Mouse (Mus musculus): Measurements from ENCODE around the gene Yif1a. TPM values are rescaled to one million over a fixed set of nuclear protein-coding genes. Genes with fewer than 3 reads are reported as not detected.

Yif1a gene
- total RNA-seq, 1 experiment = 84.4 TPM

DNA sequence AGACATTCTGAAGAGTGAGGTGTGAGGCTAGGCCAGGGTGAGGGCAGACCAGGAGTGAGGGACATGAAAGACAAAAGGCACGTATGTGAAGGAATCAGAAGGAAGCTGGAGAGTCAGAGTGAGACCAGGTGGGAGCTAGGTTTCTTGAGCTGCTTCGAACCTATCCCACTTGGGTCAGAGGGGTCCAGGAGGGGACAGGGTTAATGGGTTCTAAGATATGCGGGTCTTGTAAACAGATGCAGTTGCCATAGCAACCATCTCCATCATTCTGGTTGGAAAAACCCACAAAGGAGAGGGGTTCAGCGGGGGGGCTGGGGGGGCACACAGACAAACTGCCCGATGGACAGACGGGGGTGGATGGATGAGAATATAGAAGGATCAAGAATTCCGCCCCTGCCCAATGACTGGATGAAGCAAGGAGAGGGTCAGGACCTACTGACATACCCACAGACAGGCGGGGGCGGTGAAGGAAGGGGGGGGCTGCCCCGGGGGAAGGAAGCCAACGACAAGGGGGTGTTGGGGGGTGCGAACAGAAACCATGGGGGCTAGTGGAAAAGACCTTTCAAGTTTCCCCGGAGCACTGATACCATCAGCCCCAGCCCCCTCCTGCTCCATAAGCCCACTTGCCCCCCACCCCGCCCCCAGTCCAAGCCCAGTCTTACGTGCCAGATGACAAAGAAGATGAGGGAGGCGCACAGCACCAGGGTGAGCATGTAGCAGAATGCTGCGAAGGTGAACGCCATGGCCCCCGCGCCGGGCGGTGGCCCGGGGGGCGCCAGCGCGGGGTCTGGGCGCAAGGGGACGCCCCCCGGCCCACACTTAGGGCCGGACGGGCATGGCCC lies 9.4 kb downstream of the Yif1a start:
- Histone ChIP-seq H3K36me3 (ENCODE audit: control insufficient read depth, insufficient read depth, low read length, poor library complexity, severe bottlenecking) (peaks cover 24% of the 10 kb centered on the region), H3K27ac (ENCODE audit: insufficient read depth, low read depth, low read length, poor library complexity, severe bottlenecking) (no peak overlapping the region), H3K4me1 (ENCODE audit: control insufficient read depth in 2 of 2, insufficient read depth in 2 of 2, low read length in 2 of 2, poor library complexity in 1 of 2) (peaks cover 0 to 20% of the 10 kb centered on the region in 2 experiments; a peak in 1 of 4 replicates), H3K4me3 (ENCODE audit: insufficient read depth in 1 of 2, low read depth in 1 of 2, low read length in 2 of 2, poor library complexity in 1 of 2, severe bottlenecking in 1 of 2) (peak overlapping the region; percentile 64 to 72; a peak in 3 of 4 replicates), H3K9me3 (ENCODE audit: control insufficient read depth, insufficient read depth, low read depth, low read length) (no peaks in the 10 kb centered on the region), H3K9ac (ENCODE audit: insufficient read depth, low read depth, low read length, poor library complexity, severe bottlenecking) (peak overlapping the region; percentile 74)
- TF ChIP-seq MAFK (IDR thresholded peaks at IDR 0.05; ENCODE audit: insufficient read depth, low read depth, low read length) (no peak), HCFC1 (IDR thresholded peaks at IDR 0.05; ENCODE audit: borderline replicate concordance, insufficient read depth, low read length) (no peak)
- in situ Hi-C loops (cut with MboI; ENCODE audit: low sequenced_read_pairs in 2 of 2, unreplicated experiment in 2 of 2) = no loop called here
- no peak for DNase-seq (ENCODE audit: low read depth, low spot score)

DNA sequence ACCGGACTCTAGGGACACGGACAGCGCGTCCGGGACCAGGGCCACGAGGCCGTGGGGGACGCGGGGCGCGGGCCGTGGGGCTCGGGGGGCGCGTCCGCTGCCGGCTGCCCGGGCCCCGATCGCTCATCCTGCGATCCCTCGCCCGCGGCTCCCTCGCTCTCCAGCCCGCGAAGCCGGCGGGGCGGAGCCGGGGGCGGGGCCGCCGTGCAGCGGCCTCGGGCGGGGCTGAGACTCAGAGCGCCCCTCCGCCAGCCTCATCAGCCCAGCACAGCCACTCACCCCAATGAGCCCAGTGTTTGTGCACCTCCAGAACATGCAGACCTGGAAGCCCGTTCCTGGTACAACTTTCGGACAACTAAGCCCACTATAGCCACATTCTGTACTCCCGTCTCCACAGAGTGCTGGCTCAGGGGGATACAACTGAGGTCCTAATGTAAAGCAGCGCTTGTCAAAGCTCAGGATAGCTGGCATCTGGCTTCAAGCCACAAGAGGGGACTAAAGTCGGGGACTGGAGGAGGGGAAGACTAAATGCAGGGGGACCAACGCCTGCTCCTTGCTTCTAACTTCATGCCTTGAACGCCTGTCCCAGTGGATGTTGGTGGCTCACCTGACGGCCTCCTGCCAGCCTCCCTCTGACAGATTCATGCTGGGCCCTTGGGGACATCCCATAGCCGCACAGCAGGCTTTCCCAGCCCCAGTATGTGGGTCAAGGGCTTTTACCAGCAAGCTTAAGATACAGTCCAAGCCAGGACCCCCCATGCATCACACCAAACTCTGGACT lies 10.2 kb downstream of the Yif1a start, which contains the start of gene Cnih2:
Gene Cnih2 (minus strand): TSS at position 159 of the 781 bp plus-strand sequence.
- H3K9me3 ChIP-seq (ENCODE audit: control insufficient read depth, insufficient read depth, low read depth, low read length) = no peaks in the 10 kb centered on the region
- in situ Hi-C loops (cut with MboI; ENCODE audit: low sequenced_read_pairs in 2 of 2, unreplicated experiment in 2 of 2) = no loop called here
- H3K9ac ChIP-seq (ENCODE audit: insufficient read depth, low read depth, low read length, poor library complexity, severe bottlenecking) = peak within 1 kb of the TSS; percentile 74
- peak within 1 kb of the TSS; percentile 64 to 72; a peak in 3 of 4 replicates for H3K4me3 ChIP-seq (ENCODE audit: insufficient read depth in 1 of 2, low read depth in 1 of 2, low read length in 2 of 2, poor library complexity in 1 of 2, severe bottlenecking in 1 of 2)
- H3K36me3 ChIP-seq (ENCODE audit: control insufficient read depth, insufficient read depth, low read length, poor library complexity, severe bottlenecking) = peaks cover 31% of the 10 kb centered on the region
- TF ChIP-seq CHD2 (IDR thresholded peaks at IDR 0.05; ENCODE audit: low read depth, low read length) (no peak), ZC3H11A (IDR thresholded peaks at IDR 0.05; ENCODE audit: borderline replicate concordance, low read depth, low read length) (no peak), MAFK (IDR thresholded peaks at IDR 0.05; ENCODE audit: insufficient read depth, low read depth, low read length) (no peak), HCFC1 (IDR thresholded peaks at IDR 0.05; ENCODE audit: borderline replicate concordance, insufficient read depth, low read length) (no peak), ZNF384 (IDR thresholded peaks at IDR 0.05; ENCODE audit: low read depth, low read length) (no peak)
- no peak for DNase-seq (ENCODE audit: low read depth, low spot score)
- peaks cover 0 to 20% of the 10 kb centered on the region in 2 experiments; a peak in 1 of 4 replicates for H3K4me1 ChIP-seq (ENCODE audit: control insufficient read depth in 2 of 2, insufficient read depth in 2 of 2, low read length in 2 of 2, poor library complexity in 1 of 2)
- no peak within 1 kb of the TSS for H3K27ac ChIP-seq (ENCODE audit: insufficient read depth, low read depth, low read length, poor library complexity, severe bottlenecking)

DNA sequence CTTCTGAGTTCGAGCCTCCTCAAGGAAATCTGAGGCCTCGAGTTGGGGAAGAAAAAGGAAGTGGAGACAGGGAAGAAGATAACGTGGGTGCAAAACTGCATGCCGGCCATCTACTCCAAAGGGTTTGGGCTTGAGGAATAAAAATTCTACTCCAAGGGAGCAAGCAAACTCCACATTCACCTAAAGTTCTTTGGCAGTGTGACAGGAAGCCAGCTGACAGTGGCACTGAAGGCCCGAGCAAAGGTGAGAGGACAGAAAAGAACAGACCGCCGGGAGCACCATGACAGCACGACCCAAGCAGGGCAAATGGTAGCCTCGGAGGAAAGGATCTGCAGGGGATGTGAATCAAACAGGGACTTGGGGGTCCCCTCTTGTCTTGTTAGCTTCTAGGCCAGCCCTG lies 17.7 kb downstream of the Yif1a start:
- H3K4me1 ChIP-seq (ENCODE audit: control insufficient read depth in 2 of 2, insufficient read depth in 2 of 2, low read length in 2 of 2, poor library complexity in 1 of 2) = peaks cover 0 to 17% of the 10 kb centered on the region in 2 experiments; a peak in 2 of 4 replicates
- H3K4me3 ChIP-seq (ENCODE audit: insufficient read depth in 1 of 2, low read depth in 1 of 2, low read length in 2 of 2, poor library complexity in 1 of 2, severe bottlenecking in 1 of 2) = peak overlapping the region; percentile 89 to 97
- H3K36me3 ChIP-seq (ENCODE audit: control insufficient read depth, insufficient read depth, low read length, poor library complexity, severe bottlenecking) = peaks cover 30% of the 10 kb centered on the region
- no peak for DNase-seq (ENCODE audit: low read depth, low spot score)
- peak overlapping the region; percentile 96 for H3K9ac ChIP-seq (ENCODE audit: insufficient read depth, low read depth, low read length, poor library complexity, severe bottlenecking)
- peak overlapping the region; percentile 88; the same call in 1 of the 2 replicates for H3K27ac ChIP-seq (ENCODE audit: insufficient read depth, low read depth, low read length, poor library complexity, severe bottlenecking)
- in situ Hi-C loops (cut with MboI; ENCODE audit: low sequenced_read_pairs in 2 of 2, unreplicated experiment in 2 of 2) = no loop called here
- no peak for TF ChIP-seq MAFK (IDR thresholded peaks at IDR 0.05; ENCODE audit: insufficient read depth, low read depth, low read length)
- no peak for TF ChIP-seq ZNF384 (IDR thresholded peaks at IDR 0.05; ENCODE audit: low read depth, low read length)
- no peak for TF ChIP-seq CHD2 (IDR thresholded peaks at IDR 0.05; ENCODE audit: low read depth, low read length)
- no peak for TF ChIP-seq HCFC1 (IDR thresholded peaks at IDR 0.05; ENCODE audit: borderline replicate concordance, insufficient read depth, low read length)
- TF ChIP-seq ZC3H11A (IDR thresholded peaks at IDR 0.05; ENCODE audit: borderline replicate concordance, low read depth, low read length) = no peak
- H3K9me3 ChIP-seq (ENCODE audit: control insufficient read depth, insufficient read depth, low read depth, low read length) = no peaks in the 10 kb centered on the region

DNA sequence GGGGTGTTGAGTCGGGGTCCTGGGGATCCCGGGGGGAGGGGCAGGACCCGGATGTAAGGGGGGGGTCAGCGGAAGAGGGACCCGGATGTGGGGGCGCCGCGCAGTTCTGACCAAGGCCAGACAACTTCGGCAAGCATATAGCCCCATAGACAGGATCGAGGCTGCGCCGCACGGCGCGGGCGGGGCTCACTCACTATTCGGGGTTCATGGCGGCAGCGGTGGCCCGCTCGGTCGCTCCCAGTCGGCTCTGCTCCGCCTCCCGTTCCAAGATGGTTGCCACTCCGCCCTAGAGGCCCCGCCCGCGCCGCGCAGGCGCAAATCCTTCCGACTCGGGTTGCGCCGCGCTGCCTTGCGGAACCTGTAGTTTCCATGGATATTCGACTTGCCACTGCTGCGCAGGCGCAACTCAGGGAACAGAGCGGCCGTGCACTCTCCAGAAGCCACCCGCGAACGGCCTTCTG lies 18.4 kb downstream of the Yif1a start, which contains the start of gene Rab1b:
Gene Rab1b (minus strand): TSS at position 342 of the 461 bp plus-strand sequence.
- H3K36me3 ChIP-seq (ENCODE audit: control insufficient read depth, insufficient read depth, low read length, poor library complexity, severe bottlenecking) = peaks cover 29% of the 10 kb centered on the region
- DNase-seq (ENCODE audit: low read depth, low spot score) = peak; percentile 96
- peak within 1 kb of the TSS; percentile 88 for H3K27ac ChIP-seq (ENCODE audit: insufficient read depth, low read depth, low read length, poor library complexity, severe bottlenecking)
- peak within 1 kb of the TSS; percentile 96 for H3K9ac ChIP-seq (ENCODE audit: insufficient read depth, low read depth, low read length, poor library complexity, severe bottlenecking)
- H3K4me3 ChIP-seq (ENCODE audit: insufficient read depth in 1 of 2, low read depth in 1 of 2, low read length in 2 of 2, poor library complexity in 1 of 2, severe bottlenecking in 1 of 2) = peak within 1 kb of the TSS; percentile 89 to 97
- in situ Hi-C loops (cut with MboI; ENCODE audit: low sequenced_read_pairs in 2 of 2, unreplicated experiment in 2 of 2) = no loop called here
- H3K4me1 ChIP-seq (ENCODE audit: control insufficient read depth in 2 of 2, insufficient read depth in 2 of 2, low read length in 2 of 2, poor library complexity in 1 of 2) = peaks cover 0 to 17% of the 10 kb centered on the region in 2 experiments; a peak in 2 of 4 replicates
- no peak for TF ChIP-seq MAFK (IDR thresholded peaks at IDR 0.05; ENCODE audit: insufficient read depth, low read depth, low read length)
- TF ChIP-seq CHD2 (IDR thresholded peaks at IDR 0.05; ENCODE audit: low read depth, low read length) = no peak
- peak; percentile 96 for TF ChIP-seq HCFC1 (IDR thresholded peaks at IDR 0.05; ENCODE audit: borderline replicate concordance, insufficient read depth, low read length)
- no peaks in the 10 kb centered on the region for H3K9me3 ChIP-seq (ENCODE audit: control insufficient read depth, insufficient read depth, low read depth, low read length)

Measured in ES-E14 (cell line).